Mouse (Mus musculus) CD4-positive helper T cell, adult 2 months (primary cell): ENCODE data around the gene Trafd1.

Experiments
- DNase-seq: peaks from one replicate; pipeline ENCODE4 v3.0.0-alpha.2; 2012; ENCODE audit warnings: low read depth, missing footprints, low spot score

The Trafd1 gene

GRCm38 (mm10) chr5:121384757-121385460, 523 bp downstream of the Trafd1 start:
- DNase-seq: peak; percentile 26

GRCm38 (mm10) chr5:121383857-121384756, 1.3 kb downstream of the Trafd1 start:
- peak; percentile 43 for DNase-seq

GRCm38 (mm10) chr5:121380692-121381091, 4.7 kb downstream of the Trafd1 start:
- DNase-seq: no peak

GRCm38 (mm10) chr5:121378678-121379256, 6.7 kb downstream of the Trafd1 start:
- no peak for DNase-seq

GRCm38 (mm10) chr5:121376972-121377371, 8.5 kb downstream of the Trafd1 start:
- peak; percentile 74 for DNase-seq

GRCm38 (mm10) chr5:121374790-121375189, 10.6 kb downstream of the Trafd1 start:
- DNase-seq: no peak

- no peak for DNase-seq
Observed at GRCm38 (mm10) chr5:121371712-121372111, 13.7 kb downstream of the Trafd1 start.

GRCm38 (mm10) chr5:121367255-121367654, 18.2 kb downstream of the Trafd1 start:
- no peak for DNase-seq

GRCm38 (mm10) chr5:121366449-121367225, 18.8 kb downstream of the Trafd1 start:
- no peak for DNase-seq

- DNase-seq: no peak
Observed at GRCm38 (mm10) chr5:121363441-121363840, 22.0 kb downstream of the Trafd1 start.

GRCm38 (mm10) chr5:121361696-121362095, 23.7 kb downstream of the Trafd1 start:
- DNase-seq: no peak

- no peak for DNase-seq
Observed at GRCm38 (mm10) chr5:121359229-121359628, 26.2 kb downstream of the Trafd1 start.

GRCm38 (mm10) chr5:121343997-121344396, 41.4 kb downstream of the Trafd1 start:
- DNase-seq: no peak

GRCm38 (mm10) chr5:121342490-121342889, 42.9 kb downstream of the Trafd1 start:
- no peak for DNase-seq

- peak; percentile 77 for DNase-seq
Observed at GRCm38 (mm10) chr5:121340965-121341473, 44.4 kb downstream of the Trafd1 start.

GRCm38 (mm10) chr5:121339507-121340230, 45.8 kb downstream of the Trafd1 start:
- DNase-seq: no peak

- no peak for DNase-seq
Observed at GRCm38 (mm10) chr5:121336776-121337175, 48.7 kb downstream of the Trafd1 start.

- DNase-seq: no peak
Observed at GRCm38 (mm10) chr5:121336009-121336408, 49.4 kb downstream of the Trafd1 start.

- peak; percentile 73 for DNase-seq
Observed at GRCm38 (mm10) chr5:121335426-121335825, 50.0 kb downstream of the Trafd1 start.

- no peak for DNase-seq
Observed at GRCm38 (mm10) chr5:121334454-121334853, 51.0 kb downstream of the Trafd1 start.

- no peak for DNase-seq
Observed at GRCm38 (mm10) chr5:121333976-121334375, 51.5 kb downstream of the Trafd1 start.
